Mouse (Mus musculus): ENCODE data around the gene G430095P16Rik.

- TF ChIP-seq CTCF (IDR thresholded peaks at IDR 0.05; ENCODE audit: insufficient read depth, low read length) (no peak), POLR2A (IDR thresholded peaks at IDR 0.05; ENCODE audit: borderline replicate concordance, extremely low read depth, low read depth, low read length) (no peak)
Observed at GRCm38 (mm10) chr8:84682257-84682656, 40.5 kb upstream of the G430095P16Rik start.

Measured in lung, adult 2 months (tissue).